Mouse (Mus musculus): ENCODE results near the gene Adcy10.

Adcy10 gene

DNA sequence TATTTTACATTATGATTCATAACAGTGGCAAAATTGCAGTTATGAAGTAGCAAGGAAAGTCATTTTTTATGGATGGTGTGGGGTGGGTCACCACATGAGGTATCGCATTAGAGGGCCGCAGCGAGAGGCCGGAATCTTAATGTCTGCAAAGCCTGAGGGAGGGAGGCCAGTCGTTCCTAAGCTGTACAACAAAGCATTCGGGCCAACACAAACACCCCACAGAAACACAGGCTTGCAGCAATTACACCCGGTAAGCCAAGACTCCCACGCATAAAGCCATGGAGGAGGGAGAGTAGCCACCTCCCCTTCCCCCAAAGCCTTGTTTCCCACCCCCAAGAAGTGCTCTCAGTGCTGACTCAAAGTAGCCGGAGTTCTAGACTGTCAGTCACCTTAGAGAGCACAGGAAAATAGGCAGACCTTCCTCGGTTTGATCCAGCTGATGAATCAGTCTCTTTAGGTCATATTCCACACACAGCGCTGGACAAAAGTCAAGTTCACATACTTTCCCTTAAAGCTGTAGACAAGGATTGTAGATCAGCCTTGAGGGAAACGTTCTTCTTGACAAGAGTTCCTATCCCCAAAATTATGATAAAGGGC lies 51.2 kb downstream of the Adcy10 start:
- DNase-seq (ENCODE audit: low spot score in 2 of 2): no peak

DNA sequence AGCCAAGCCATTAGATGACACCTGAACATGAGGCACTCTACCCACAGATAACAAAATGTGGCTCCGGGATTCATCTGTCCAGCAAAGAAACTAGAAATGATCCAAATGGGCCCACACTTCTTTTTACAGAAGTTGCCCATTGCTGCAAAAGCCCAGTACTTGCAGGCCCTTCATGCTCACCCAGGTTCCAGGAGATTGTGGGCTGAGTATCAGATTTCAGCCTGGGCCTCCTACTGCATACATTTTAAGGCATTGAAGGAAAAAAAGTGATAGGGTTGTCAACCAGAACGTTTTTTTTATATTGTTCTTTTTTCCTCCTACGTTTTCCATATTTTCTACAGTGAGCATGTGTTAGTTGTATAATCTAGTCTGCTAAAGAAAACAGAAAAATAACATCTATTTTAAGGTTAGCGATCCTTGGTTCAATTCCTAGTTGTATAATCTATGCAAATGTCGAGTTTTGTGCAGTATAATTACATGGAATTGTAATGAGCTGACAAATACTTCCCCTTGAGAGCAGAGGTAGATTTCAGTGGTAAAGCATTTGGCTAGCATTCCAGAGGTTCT lies 52.3 kb downstream of the Adcy10 start:
- DNase-seq (ENCODE audit: low spot score in 2 of 2): no peak

DNA sequence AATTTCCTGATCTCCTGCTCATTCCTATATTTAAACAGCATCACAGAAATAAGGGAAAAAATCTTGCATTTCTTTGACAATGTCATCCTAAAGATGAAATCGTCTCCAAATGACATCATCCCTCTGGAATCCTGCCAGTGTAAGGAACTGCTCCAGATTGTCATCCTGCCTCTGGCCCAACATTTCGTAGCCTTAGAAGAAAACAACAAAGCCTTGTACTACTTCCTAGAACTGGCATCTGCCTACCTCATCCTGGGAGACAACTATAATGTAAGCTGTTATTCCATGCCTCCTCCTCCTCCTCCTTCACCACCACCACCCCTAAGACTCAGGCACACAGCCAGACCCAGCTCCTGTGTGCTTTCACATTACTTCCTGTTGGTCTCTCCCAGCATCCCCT lies 71.7 kb downstream of the Adcy10 start:
- no peak for DNase-seq (ENCODE audit: low spot score in 2 of 2)

DNA sequence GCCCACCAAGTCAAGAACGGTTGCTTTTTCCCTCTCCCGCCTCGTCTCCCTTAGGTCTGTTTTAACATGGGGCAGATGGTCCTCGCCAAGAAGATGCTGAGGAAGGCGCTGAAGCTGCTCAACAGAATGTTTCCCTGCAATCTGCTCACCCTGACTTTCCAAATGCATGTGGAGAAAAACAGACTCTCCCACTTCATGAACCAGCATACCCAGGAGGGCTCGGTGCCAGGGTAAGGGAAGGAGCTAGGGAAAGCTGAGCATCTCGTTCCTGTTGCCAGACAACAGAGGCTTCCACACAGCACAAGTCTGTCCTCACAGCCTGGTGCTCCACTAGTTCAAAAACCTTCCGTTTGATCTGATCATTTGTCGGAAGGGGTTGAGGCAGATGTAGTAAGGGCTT lies 74.1 kb downstream of the Adcy10 start:
- DNase-seq (ENCODE audit: low spot score in 2 of 2): no peak

DNA sequence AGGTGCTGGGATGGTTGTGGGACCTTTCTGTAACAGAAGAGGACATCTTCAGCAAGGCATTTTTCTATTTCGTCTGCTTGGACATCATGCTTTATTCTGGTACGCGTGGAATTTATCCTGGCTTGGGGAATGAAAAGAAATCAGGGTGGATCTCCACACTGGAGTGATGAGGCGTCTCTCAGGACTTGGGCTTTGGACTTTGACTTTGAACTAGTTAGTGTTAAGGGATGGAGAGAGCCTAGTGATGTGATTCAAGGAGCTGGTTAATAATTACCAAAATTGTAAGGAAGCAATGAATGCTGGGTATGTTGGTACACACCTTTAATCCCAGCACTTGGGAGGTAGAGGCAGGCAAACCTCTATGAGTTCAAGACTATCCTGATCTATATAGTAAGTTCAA lies 80.3 kb downstream of the Adcy10 start:
- DNase-seq (ENCODE audit: low spot score in 2 of 2): no peak

DNA sequence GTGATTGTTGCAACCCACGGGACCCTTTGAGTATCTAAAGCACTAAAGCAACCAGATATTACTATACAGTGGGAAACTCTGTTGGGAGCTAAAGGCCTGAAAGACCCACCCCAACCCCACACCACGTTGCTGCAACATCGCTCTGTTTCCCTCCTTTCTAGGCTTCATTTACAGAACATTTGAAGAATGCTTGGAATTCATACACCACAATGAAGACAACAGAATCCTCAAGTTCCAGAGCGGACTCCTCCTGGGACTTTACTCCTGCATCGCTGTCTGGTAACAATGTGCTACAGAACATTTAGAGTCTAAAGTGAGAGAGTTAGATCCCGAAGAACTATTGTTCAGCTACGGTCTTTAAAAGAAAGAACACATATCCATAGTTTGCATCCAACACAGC lies 82.5 kb downstream of the Adcy10 start:
- DNase-seq (ENCODE audit: low spot score in 2 of 2): no peak

DNA sequence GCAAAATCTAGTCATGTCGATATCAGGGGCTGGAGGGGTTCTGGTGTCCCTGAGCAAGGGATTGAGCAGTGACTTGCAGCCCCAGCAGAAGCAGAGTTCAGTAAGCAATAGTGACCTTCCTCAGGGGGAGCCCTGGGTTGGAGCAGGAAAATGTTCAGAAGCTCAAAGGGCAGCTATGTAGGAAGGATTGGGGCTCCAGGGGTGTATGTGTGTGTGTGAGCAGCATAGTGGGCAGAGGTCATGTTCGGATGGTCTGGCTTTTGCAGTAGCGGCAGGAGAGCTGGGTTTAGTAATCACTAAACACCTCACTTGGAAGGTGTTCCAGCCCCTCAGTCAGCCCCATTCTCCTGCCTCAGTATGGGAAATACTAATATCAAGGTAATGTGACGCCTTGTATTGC lies 91.0 kb downstream of the Adcy10 start:
- no peak for DNase-seq (ENCODE audit: low spot score in 2 of 2)

DNA sequence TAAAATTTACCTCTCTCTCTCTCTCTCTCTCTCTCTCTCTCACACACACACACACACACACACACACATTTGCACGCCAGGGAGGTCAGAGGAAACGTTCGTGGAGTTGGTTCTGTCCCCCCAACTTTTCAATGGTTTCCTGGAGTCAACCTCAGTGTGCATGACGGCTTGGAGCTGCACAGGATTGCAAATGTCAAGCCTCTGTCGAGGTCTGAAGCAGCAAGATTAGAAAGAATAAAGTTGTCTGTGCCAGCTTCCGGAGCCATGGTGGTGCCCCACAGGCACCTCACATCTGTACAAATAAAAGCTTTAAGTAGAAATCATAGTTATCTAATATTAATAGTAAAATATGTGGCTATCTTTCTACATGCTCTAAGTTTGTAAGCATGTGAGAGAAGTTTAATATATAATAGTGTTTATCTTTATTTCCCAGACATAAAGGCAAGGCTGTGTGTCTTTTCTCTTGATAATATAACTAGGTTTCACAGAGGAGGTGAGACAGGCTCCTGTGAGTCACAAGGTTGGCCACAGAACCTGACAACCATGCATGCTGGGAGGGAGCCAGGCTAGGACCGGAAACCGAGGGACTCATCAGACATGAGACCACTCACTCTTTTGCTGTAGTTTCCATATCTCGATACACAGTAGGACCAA lies 91.6 kb downstream of the Adcy10 start:
- no peak for DNase-seq (ENCODE audit: low spot score in 2 of 2)

DNA sequence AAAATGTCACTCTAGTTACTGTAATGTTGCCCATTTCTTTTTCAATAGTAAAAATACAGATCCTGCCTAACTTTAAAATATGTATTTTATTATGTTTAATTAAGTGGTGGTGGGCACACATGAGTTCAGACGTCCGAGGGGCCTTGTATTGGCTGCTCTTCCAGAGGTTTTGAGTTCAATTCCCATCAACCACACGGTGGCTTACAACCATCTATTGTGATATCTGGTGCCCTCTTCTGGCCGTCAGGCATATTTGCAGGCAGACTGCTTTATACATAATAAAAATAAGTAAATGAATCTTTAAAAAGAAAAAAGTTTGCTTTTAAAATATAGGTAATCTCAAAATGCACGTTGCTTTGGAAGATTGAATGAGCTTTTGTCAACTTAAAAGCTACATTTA lies 94.3 kb downstream of the Adcy10 start:
- DNase-seq (ENCODE audit: low spot score in 2 of 2): no peak

DNA sequence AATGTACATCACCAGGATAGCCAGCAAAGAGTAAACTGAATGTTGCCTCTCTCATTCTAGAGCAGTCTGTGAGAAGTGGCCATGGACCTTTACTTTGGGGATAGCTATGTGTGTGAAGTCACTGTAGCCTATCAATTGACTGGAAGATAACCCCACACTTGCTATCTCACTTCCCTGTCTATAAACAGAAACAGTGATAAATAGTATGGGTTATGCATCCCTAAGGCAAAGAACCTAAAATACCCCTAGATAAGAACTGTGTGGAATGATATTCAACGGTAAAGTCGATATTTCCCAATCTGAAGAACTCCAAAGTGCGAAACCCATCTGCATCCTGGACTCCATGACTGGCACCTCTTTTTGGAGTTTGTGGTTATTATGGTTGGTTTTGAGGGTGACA lies 96.3 kb downstream of the Adcy10 start:
- DNase-seq (ENCODE audit: low spot score in 2 of 2): no peak

DNA sequence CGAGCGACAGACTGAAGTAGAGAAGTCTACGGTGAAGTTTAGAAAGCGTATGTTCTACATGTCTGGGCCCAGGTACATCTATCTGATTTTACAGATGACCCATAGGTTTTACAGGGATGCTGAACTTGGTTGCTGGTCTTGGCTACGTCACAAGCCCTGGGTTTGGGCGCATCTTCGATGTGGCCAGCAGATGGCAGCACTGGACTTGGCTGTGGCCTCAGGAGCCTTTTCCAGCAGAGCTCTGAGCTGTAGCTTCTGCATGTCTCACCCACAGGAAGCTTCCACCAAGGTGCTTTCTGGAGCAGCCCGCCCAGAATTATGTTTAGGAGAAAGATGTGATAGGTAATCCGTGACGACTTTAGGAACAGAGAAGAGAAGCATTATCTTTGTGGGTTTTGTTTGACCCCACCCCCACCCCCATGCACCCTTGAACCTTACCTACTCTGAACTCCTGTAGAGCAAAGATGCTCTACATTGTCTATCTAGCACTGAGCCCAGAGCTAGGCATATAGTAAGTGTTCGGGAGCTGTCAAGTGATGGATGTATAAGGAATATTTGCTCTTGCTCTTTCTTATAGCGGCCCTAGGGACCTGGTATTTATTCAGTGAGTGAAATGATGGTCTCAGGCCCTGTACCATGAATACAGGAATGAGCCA lies 98.7 kb downstream of the Adcy10 start:
- DNase-seq (ENCODE audit: low spot score in 2 of 2): peak; percentile 65 to 80

DNA sequence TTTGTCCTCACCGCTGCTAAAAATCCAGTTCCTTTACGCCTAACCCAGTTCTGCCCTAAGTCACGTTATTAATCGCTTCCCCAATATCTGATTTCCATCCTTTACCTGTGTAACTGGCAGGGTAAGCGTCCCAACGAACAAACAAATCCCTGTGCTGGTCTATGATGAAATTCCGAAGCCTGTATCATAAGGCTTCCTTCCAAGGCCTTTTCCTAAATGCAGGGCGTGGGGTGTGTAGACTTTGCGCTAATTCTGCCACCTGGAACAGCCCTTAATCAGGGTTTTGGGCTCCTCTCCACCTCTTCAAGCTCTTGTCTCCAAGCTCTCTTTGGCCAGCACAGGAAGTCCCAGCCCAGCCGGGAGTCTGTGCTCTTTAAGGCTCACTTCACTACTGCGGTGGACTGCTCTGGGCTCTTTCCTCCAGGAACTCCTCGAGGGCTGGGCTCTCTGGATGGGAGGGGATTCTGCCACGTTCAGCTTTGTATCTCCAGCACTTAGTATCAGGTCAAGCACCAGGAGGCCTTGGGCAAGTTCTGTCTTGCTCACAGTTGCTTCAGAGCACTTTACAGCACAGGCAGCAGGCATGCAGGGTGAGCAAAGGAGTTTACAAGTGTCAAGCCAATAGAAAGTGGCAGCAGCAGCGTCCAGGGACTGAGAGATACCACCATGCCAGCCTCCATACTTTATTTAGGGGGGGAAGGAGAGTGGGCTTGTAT lies 100.6 kb downstream of the Adcy10 start:
- no peak for DNase-seq (ENCODE audit: low spot score in 2 of 2)

DNA sequence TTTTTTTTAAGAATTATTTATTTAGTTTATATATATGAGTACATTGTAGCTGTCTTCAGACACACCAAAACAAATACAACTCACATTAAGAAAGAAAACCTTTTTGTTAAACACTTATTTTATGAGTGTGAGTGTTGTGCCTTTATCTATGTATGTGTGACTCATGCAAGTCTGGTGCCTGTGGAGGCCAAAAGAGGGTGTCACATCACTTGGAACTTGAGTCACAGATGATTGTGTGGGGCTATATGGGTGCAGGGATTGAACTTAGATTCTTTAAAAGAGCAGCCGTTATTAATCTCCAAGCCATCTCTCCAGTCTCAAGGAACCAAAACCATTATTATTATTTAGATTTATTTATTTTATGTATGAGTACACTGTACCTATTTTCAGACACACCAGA lies 101.4 kb downstream of the Adcy10 start:
- DNase-seq (ENCODE audit: low spot score in 2 of 2): no peak

DNA sequence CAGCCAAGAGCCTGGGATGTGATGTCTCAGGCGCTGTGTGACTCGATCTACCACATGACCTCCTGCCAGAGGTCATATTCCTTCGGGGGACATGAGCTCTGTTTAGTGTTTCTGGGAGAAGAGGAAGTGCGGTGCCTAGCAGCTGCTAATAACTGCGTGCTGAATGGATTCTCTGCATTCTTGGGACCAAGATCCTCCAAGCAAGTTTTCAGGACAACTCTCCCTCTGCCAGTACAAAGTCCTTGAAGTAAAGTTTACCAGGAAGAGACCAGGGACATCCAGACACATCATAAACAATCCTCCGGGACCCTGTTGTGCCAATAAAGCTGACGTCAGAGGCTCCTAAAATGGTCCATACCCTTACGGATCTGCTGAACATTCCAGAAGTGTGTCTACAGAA lies 102.9 kb downstream of the Adcy10 start:
- no peak for DNase-seq (ENCODE audit: low spot score in 2 of 2)

DNA sequence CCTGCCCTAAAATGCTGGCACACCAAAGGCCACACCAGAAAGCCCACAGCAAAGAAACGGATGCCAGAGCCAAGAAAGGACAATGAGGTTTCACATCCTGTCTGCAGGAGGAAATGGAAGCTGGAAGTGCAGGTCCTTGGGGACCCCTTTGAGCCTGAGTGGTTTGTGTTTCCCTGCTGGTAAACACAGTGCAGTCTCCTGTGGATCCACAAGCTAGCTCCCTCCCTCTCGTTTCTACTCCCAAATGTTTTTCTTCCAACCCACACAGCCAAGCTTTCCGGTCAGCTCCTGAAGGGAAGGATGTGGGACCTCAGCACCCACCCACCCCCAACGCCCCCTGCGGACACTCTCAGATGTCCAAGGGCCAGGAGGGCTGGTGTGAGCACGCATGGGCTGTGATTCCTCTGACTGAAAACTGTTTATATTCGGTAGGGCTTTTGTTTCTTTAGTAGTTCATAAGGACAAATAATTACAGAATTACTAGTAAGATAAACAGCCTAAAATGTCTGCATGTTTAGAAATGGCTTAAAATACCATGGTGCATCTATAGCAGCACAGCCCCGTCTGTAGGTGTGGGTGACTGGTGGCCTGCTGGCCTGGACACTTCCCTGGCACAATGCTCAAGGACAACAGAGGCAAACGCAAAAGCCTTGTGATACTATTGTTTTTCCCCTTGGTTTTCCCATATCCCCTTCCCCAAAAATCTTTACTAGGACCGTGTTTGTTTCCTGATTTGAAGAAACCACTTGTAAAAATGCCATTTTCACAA lies 104.5 kb downstream of the Adcy10 start:
- peak in 1 of 2 experiments; percentile 34 for DNase-seq (ENCODE audit: low spot score in 2 of 2)

DNA sequence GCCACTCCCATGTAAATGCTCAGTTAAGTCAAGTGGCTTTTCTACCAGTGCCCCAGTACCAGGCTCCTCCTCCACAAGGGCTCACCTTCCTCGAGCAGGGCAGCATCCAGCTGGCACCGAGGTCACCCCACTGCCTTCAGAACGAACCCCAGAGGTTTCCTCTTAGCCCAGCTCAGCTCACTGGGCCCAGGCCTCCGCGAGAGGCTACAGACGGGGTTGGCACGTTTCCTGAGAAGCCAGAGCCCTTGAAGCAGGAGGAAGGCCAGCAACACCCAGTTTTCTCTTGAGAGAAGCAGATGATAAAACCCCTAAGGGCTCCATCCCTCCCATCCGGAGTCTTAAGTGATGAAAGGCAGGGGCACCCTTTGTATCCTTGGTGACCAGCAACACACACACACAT lies 105.8 kb downstream of the Adcy10 start:
- no peak for DNase-seq (ENCODE audit: low spot score in 2 of 2)

DNA sequence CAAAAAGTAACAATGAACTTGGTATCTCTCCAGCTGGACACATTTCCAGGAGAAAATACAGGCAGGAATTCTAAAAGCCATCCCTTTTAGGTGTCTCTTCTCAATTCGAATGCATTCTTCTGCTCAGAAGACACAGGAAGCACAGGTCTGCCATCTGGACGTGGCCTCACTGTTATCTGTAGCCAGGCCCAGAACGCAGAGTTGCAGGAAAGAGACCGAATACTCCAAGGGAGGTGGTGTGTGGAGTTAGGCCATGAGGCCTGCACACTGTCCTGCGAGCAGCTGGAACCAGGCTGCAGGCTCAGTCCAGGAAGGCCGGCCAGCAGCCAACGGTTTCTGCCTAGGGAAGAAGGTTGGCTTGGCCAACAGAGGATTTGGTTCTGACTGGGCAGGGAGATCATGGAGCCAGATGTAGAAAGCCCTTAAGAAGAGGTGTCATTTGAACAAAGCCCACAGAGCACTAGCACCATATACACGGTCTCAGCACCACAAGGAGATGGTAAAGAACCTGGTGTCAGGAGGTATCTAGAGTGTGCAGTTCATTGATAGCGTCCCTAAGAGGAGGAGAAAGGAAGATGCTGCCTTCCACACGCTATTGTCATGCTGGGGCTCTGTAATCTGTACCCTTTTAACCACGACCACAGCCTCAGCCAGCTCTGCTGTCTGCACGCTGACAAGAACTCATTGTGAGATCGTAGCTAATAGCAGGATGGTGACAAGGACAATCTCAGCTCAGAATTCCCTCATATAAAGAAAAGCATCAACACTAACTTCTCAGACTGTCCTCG lies 107.5 kb downstream of the Adcy10 start:
- DNase-seq (ENCODE audit: low spot score in 2 of 2): no peak

DNA sequence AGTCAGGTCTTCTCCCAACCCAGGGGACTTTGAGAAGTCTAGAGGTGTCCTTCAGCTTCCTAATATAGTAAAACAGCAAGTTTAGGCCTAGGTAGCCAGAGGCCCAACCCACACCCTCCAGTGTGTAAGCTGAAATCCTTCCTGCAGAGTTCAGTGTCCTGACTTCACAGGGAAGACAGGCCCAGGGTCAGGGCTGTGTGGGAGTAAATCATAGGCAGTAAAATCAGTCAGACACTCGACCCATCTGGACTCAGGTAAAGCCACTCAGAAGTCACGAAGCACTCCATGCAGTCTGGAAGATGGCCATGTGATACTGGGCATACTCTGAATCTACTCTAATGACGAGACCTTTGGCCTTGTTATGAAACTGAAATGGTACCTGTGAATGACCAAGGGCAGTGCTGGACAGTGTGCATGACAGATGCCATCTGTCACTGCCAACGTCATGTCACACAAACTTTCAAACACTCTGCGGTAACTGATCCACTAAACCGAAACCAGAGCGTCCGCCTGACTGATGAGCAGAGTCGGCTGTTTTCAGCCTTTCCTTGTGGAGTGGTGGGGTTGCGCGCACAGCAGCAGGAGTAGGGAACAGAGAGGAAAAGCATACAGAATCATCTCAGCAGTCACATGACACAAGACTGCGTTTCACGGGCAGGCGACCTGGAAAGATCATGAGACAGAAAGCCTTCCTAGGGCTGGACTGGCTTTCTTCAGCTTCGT lies 109.9 kb downstream of the Adcy10 start:
- DNase-seq (ENCODE audit: low spot score in 2 of 2): no peak

DNA sequence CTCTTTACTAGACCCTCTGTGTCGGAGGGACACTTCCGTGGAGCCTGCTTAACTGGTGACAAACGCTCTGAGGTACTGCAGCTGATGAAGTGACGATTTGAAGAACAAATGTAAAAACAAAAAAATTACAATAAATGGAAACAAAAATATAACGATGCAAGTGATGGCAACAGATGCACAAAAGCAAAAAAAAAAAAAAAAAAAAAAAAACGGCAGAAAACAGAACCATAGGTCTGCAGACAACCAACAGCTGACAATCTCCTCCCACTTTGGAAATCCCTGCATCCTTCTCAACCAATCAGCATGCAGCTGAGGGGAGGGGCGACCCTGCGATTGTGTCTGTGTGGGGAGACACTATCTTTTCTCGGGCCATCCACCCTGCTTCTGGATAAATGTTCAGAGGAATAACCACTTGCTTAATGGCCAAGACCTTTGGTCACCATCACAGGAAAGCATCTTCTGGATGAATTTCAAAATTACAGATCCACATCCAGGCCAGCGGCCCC lies 116.8 kb downstream of the Adcy10 start:
- no peak for DNase-seq (ENCODE audit: low spot score in 2 of 2)

DNA sequence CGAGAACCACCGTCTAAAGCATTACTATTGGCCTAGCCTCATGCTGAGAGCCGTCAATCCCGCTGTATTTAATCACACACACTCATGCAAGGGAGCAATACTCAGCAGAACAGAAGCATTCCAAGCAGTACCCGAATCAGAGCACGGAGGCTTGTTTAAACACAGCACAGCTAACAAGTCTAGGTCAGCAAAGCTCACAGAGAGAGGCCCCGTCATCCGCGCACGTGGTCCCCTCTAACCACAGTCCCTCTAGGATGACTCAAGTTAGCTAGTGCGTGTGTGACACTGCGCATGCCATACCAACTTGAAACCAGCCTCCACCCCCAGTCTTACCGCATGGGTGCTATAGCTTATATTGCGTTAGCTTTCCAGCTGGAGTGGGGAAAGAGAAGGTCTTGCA lies 118.2 kb downstream of the Adcy10 start:
- no peak for DNase-seq (ENCODE audit: low spot score in 2 of 2)
